Mouse (Mus musculus) T-helper 17 cell (primary cell): ENCODE measurements at regions not wholly inside any gene's neighbourhood (a gene's known extent, or its start where the extent isn't known, plus 50 kb on each side); places are given as distances from the start of the nearest gene placed in this dataset.

Experiments used
- in situ Hi-C, 2 experiments: fragments of 300-600 bp; cut with MboI, MseI; formaldehyde crosslinking; loops; 1 replicate in 1 of 2; 2 replicates in 1 of 2; pipeline ENCODE4 v1.15.1; 2025; ENCODE audit warnings: high pct_unique_total_duplicates in 2 of 2

DNA sequence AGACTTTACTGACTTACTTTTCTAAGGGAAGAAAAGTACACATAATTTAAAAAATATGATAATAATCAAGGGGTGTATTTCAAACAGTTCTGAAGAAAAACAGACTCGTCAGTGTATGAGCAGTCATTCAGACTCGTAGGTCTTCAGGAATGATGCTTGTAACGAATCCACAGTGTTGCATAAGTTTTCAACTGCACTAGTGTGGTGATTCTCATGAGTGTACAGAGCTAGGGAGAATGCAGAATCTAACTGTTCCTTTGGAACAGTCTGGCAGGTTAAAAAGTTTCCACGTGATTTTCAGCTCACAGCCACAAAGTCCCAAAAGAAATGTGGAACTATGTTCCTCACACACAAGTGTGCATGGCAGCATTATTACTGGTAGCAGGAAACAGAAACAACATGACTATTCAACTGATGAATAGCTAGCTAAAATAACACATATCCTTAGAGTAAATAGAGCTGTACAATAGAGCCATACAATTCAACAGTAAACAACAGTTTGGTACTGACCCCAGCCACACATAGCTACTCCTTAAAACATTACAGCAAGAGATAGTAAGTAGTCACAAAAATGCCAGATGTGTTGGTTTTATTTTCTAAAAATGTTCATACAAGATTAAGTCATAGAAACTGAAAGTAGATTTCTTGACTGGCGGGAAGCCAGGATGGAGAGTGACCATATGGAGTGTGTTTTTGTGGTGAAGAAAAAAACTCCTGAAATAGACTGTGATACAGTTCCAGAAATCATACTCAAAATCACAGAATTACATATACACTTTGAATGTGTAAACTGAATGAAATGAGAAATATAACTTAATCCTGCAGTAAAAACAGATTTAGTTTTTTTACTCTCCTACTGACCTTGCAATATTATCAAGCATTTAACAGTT, 713.1 kb downstream of the Epha7 start:
- in situ Hi-C loops: no loop called here
